Mouse (Mus musculus) midbrain, embryonic 13.5 days (tissue): Measurements from ENCODE around the gene Hist1h2bc. TPM values are rescaled to one million over a fixed set of nuclear protein-coding genes. Genes with fewer than 3 reads are reported as not detected.
"Not testable (repeated sequence)": the region's sequence is repeated elsewhere in the genome, so short reads cannot be mapped to it uniquely, and the experiment has no call there.

Source experiments
- ATAC-seq: fragments of 200-750 bp; cut with Nextera tagmentation; 2 replicates; pipeline ENCODE4 v1.8.0; 2017; ENCODE audit warnings: mild to moderate bottlenecking, moderate TSS enrichment, moderate library complexity
- H3K27ac ChIP-seq: fragments of 300-500 bp; sonication (generic); 2 replicates; pipeline ENCODE4 v1.5.1; 2015; ENCODE audit warnings: inconsistent platforms, mild to moderate bottlenecking, moderate library complexity
- H3K27me3 ChIP-seq: fragments of 300-500 bp; sonication (generic); 2 replicates; pipeline ENCODE4 v1.6.1; 2015; ENCODE audit warnings: mild to moderate bottlenecking, inconsistent platforms
- H3K36me3 ChIP-seq: fragments of 300-500 bp; sonication (generic); 2 replicates; pipeline ENCODE4 v1.6.1; 2015; ENCODE audit warnings: mild to moderate bottlenecking, inconsistent platforms
- H3K4me1 ChIP-seq: fragments of 300-500 bp; sonication (generic); replicated peaks from 2 replicates; pipeline ENCODE4 v1.6.1; 2015; ENCODE audit warnings: inconsistent platforms
- H3K4me2 ChIP-seq: fragments of 300-500 bp; sonication (generic); replicated peaks from 2 replicates; pipeline ENCODE4 v1.6.1; 2015; ENCODE audit warnings: moderate library complexity, mild to moderate bottlenecking, inconsistent platforms
- H3K4me3 ChIP-seq: fragments of 300-500 bp; sonication (generic); replicated peaks from 2 replicates; pipeline ENCODE4 v1.5.1; 2015; ENCODE audit warnings: mild to moderate bottlenecking, inconsistent platforms
- H3K9ac ChIP-seq: fragments of 300-500 bp; sonication (generic); replicated peaks from 2 replicates; pipeline ENCODE4 v1.6.1; 2015; ENCODE audit warnings: mild to moderate bottlenecking, inconsistent platforms
- H3K9me3 ChIP-seq: fragments of 300-500 bp; sonication (generic); 2 replicates; pipeline ENCODE4 v1.6.1; 2016; ENCODE audit warnings: mild to moderate bottlenecking, inconsistent platforms
- WGBS: fragments of 180-500 bp; shearing (Covaris S2); methylation state at CpG from one replicate; pipeline ENCODE4 v1.1.7; 2015; 5-methylcytosine and 5-hydroxymethylcytosine counted together
- polyA plus RNA-seq: library from polyadenylated mRNA; unstranded; fragments of >200 nt; fragmentation: Nextera tagmentation; extraction: Ambion mirVana; gene quantifications from 2 replicates; pipeline ENCODE4 v1.2.1, GENCODE M21; 2015

Hist1h2bc gene
- 22.2 and 24.4 TPM in 2 replicates for polyA plus RNA-seq

DNA sequence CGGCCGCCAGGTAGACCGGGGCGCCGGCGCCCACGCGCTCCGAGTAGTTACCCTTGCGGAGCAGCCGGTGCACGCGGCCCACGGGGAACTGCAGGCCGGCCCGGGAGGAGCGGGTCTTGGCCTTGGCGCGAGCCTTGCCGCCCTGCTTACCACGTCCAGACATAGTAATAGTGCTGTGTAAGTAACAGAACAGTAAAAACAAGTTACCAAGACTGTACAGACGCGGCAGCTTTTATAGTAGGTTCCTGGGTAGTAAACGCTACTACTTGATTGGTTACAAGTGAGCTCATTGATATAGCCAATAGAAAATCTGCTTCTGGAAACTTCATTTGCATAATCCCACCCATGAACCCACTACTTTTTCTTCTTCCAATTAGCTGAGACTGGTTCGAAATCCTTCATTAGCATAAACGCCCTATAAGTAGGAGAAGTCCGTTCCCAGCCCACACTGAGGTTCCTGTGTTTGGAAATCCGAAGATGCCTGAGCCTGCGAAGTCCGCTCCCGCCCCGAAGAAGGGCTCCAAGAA is at the start of gene Hist1h2bc, which contains the start of gene Hist1h2ac:
Hist1h2bc (plus strand) TSS at position 445 of the 527 bp plus-strand sequence.
Hist1h2ac (minus strand) TSS at position 194 of the 527 bp plus-strand sequence.
- under 1% methylated on average over 32 of the region's 32 CpGs for WGBS
- Histone ChIP-seq H3K27ac (peak within 1 kb of the TSS; percentile 96), H3K9ac (peak within 1 kb of the TSS; percentile 69), H3K4me3 (peak within 1 kb of the TSS; percentile 51), H3K9me3 (no peaks in the 10 kb centered on the region), H3K4me2 (peak within 1 kb of the TSS; percentile 77), H3K4me1 (peaks cover 24% of the 10 kb centered on the region), H3K27me3 (no peaks in the 10 kb centered on the region), H3K36me3 (no peaks in the 10 kb centered on the region)
- ATAC-seq: peak; percentile 99

DNA sequence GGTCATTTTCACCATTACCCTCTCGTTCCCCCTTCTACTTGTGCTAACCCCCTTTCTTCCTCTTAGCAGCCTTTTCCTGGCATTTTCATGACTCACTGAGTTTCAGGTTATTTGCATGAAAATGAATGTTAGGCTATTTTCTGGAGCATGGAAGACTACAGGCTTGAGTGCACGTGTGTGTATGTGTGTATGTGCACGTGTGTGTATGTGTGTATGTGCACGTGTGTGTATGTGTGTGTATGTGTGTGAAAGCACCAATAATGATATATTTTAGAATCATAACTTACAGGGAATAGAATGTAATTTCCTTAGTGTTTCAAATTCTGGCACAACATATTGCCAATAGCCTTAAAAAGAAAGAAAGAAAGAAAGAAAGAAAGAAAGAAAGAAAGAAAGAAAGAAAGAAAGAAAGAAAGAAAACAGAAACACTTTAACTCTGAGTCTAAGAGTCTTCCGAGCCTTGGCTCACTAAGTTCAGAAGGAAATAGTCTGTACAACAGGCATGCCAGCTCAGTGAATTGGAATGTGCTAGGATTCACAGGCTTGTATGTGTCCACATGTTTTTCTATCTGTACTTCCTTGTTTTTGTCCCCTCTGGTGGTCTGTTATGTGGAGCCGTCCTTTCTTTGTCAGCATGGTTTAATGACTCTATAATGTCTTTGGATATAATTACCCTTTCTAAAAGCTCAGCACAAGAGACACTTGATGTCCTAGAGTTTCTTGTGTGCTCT is 24.2 kb upstream of the Hist1h2bc start:
- 73% methylated on average over 6 of the region's 6 CpGs for WGBS
- Histone ChIP-seq H3K9ac (no peak overlapping the region), H3K4me1 (no peaks in the 10 kb centered on the region), H3K4me3 (no peak overlapping the region), H3K27me3 (no peaks in the 10 kb centered on the region), H3K4me2 (no peak overlapping the region), H3K27ac (no peak overlapping the region), H3K36me3 (no peaks in the 10 kb centered on the region), H3K9me3 (no peaks in the 10 kb centered on the region)
- no peak for ATAC-seq

DNA sequence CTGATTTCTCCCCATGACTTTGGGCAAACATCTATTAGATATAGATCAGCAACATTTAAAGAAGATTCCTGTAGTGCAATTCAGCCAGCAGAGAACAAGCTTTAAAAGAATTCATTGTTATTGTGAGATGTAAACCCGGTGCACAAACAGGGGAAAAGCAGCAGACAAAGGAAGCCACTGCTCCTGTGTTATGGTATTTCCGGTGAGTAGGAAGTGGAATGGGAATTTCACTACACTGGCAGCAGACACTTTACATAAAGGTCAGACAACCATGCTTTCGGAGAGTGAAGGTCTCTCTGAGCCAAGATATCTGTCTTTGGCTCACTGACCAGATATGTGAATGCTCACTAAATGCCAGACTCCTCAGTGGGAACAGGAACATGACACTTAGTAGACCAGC is 21.5 kb upstream of the Hist1h2bc start:
- Histone ChIP-seq H3K9me3 (no peaks in the 10 kb centered on the region), H3K4me3 (no peak overlapping the region), H3K9ac (no peak overlapping the region), H3K27ac (no peak overlapping the region), H3K4me1 (no peaks in the 10 kb centered on the region), H3K36me3 (no peaks in the 10 kb centered on the region), H3K27me3 (no peaks in the 10 kb centered on the region), H3K4me2 (no peak overlapping the region)
- ATAC-seq: no peak
- 79% methylated on average over 3 of the region's 3 CpGs for WGBS

DNA sequence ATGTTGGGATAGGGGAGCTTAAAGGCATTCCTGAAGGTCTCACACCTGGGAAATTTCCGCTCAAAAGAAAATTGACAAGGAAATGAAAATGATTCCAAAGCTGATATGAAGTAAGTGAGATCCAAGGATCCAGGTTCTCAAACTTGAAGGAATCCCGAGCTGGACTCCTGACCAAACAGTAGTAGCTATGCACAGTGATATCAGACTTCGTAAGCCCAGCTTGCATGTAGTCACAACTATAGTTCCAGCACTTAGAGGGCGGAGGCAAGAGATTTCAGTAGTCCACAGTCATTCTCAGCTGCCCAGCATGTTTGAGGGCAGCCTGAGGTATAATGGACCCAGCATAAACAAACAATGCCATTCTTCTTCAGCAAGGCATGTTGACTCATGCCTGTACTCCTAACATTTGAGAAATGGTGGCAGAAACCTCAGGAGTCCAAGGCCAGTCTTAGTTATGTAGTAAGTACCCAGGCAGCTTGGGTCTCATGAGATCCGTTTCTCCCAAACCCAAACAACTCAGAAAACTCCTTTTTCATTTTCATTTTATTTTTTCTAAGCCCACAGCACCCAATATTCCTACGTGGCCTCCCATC is 1.9 kb upstream of the Hist1h2bc start:
- Histone ChIP-seq H3K27me3 (no peaks in the 10 kb centered on the region), H3K4me2 (0 out of 2 replicates have a peak overlapping the region, but pooled peaks have one; percentile 77), H3K9ac (no peak overlapping the region), H3K36me3 (no peaks in the 10 kb centered on the region), H3K4me1 (peaks cover 24% of the 10 kb centered on the region), H3K9me3 (no peaks in the 10 kb centered on the region), H3K4me3 (no peak overlapping the region), H3K27ac (no peak overlapping the region)
- 90% methylated on average over 6 of the region's 6 CpGs for WGBS
- no peak for ATAC-seq

DNA sequence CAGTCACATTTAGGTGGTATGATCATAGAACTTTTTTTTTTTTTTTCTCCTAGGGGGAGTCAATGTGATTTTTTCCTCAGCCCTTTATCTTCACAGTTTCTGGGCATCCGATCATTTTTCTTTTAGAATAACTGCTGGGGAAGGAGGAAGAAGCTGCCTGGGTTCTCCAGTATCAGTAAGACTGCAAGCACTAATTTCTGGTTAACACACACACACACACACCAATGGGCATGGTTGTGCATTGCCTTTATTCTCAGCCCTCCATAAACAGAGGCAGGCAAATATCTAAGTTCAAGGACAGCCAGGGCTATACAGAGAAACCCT is 1.4 kb upstream of the Hist1h2bc start:
- Histone ChIP-seq H3K4me2 (peak overlapping the region; percentile 77), H3K4me1 (peaks cover 24% of the 10 kb centered on the region), H3K27ac (peak overlapping the region; percentile 93; the same call in 1 of the 2 replicates), H3K27me3 (no peaks in the 10 kb centered on the region), H3K4me3 (peak overlapping the region; percentile 51), H3K36me3 (no peaks in the 10 kb centered on the region), H3K9ac (peak overlapping the region; percentile 62), H3K9me3 (no peaks in the 10 kb centered on the region)
- WGBS: 65% methylated on average over 1 of the region's 1 CpGs
- ATAC-seq: no peak

DNA sequence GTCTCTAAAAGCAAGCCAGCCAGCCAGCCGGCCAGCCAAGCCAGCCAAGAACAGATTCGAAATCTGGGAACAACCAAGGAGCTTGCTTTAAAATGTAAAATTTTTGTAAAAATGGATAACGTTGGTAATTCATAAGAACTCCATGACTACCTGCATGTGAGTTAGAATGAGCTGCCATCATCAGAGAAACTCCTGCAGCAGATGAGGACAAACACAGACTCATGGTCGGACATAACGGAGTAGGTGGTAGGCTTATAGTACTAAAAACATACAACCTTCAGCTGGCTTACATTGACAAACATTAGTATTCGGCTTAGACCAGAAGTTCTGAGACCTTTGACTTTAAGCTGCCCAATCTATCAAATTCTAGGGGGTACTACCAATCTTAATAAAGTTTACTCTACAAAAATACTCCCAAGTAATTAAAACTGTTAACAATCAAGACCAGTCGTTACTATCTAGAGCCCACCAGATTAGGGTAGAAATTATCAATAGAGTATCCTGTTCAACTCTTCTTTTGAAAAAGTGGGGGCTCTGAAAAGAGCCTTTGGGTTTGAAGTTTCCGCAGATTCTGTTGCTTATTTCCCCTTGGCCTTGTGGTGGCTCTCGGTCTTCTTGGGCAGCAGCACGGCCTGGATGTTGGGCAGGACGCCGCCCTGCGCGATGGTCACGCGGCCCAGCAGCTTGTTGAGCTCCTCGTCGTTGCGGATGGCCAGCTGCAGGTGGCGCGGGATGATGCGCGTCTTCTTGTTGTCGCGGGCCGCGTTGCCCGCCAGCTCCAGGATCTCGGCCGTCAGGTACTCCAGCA is 848 bp upstream of the Hist1h2bc start:
- peak overlapping the region; percentile 51 for H3K4me3 ChIP-seq
- H3K4me1 ChIP-seq: peaks cover 24% of the 10 kb centered on the region
- not testable (repeated sequence) for H3K36me3 ChIP-seq, H3K9me3 ChIP-seq, H3K27me3 ChIP-seq
- peak overlapping the region; percentile 77 for H3K4me2 ChIP-seq
- ATAC-seq: peak; percentile 66
- H3K27ac ChIP-seq: peak overlapping the region; percentile 93
- peak overlapping the region; percentile 64 for H3K9ac ChIP-seq
- WGBS: 13% methylated on average over 12 of the region's 30 CpGs

DNA sequence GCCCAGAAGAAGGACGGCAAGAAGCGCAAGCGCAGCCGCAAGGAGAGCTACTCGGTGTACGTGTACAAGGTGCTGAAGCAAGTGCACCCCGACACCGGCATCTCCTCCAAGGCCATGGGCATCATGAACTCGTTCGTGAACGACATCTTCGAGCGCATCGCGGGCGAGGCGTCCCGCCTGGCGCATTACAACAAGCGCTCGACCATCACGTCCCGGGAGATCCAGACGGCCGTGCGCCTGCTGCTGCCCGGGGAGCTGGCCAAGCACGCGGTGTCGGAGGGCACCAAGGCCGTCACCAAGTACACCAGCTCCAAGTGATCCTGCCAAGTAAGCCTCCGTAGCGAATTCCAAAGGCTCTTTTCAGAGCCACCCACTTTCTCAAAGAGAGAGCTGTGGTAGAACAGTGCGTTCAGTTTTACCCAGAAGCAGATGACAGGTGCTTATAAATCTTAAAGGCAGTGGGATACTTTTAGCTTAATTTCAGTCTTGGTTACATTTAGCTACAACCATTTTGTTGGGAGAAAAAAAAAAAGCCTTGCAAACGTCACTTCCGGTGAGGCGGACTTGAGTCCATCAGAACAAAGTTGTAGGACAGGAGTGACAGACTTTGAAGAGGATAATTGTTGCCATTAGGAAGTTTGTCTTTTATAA is 421 bp downstream of the Hist1h2bc start:
- 0% methylated on average over 19 of the region's 37 CpGs for WGBS
- H3K27ac ChIP-seq: peak overlapping the region; percentile 96
- H3K36me3 ChIP-seq, H3K27me3 ChIP-seq, H3K9me3 ChIP-seq: not testable (repeated sequence)
- peak; percentile 47; the same call in 1 of the 2 replicates for ATAC-seq
- peak overlapping the region; percentile 51 for H3K4me3 ChIP-seq
- H3K4me1 ChIP-seq: peaks cover 24% of the 10 kb centered on the region
- peak overlapping the region; percentile 69 for H3K9ac ChIP-seq
- H3K4me2 ChIP-seq: peak overlapping the region; percentile 77

DNA sequence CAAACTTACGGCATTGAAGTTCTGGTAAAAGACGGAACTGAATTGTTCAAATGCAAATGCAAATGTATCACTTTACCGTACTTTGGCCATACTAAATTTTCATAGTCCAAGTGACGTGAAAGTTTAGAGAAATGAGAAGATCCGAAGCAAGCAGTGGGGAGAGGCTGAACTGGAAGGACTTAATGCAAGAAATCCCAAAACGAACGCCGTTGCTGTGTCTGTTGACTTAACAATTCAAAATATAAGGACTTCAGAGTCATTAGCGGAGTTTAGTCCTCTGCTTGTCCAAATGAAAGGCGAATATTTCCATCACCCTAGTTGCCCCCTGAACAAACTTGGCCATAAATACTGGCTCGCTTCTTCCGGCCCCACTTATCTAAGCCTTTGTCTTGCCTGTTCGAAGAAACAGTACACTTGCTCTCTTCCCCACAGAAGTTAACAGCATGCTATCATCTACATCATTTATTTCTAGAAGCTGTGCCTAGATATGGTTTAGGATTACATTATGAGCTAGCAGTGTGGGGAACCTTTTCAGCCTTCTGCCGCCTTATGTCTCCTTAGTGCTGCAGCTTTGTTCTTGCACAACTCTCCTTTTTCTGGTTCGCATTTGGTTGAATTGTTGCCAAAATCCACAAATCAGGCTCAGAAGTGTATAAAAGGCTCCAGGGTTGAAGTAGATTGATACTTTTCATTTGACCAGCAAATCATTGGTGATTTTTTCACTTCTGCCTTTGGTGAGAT is 1.3 kb downstream of the Hist1h2bc start:
- peak overlapping the region; percentile 69 for H3K9ac ChIP-seq
- H3K4me2 ChIP-seq: peak overlapping the region; percentile 77
- peak overlapping the region; percentile 96 for H3K27ac ChIP-seq
- H3K4me1 ChIP-seq: peaks cover 24% of the 10 kb centered on the region
- 8% methylated on average over 15 of the region's 15 CpGs for WGBS
- H3K27me3 ChIP-seq: no peaks in the 10 kb centered on the region
- H3K36me3 ChIP-seq: no peaks in the 10 kb centered on the region
- H3K9me3 ChIP-seq: no peaks in the 10 kb centered on the region
- H3K4me3 ChIP-seq: peak overlapping the region; percentile 51
- no peak for ATAC-seq

DNA sequence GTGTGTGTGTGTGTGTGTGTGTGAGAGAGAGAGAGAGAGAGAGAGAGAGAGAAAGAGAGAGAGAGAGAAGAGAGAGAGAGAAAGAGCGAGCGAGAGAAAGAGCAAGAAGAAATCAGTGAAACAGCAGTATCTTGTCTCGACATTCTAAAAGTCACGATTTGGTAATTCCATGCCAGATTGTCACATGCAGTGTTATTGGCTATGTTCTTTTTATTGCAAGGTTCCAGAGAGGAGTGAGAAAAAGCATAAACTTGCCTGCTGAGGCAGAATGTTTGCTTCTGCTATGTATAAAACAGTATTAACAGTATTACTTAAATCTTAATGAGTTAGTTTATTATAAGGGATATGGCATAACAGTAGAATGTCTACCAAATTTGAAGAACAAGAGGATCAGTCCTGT is 2.0 kb downstream of the Hist1h2bc start:
- peak overlapping the region; percentile 96 for H3K27ac ChIP-seq
- no peaks in the 10 kb centered on the region for H3K36me3 ChIP-seq
- H3K27me3 ChIP-seq: no peaks in the 10 kb centered on the region
- 43% methylated on average over 4 of the region's 4 CpGs for WGBS
- peak overlapping the region; percentile 69 for H3K9ac ChIP-seq
- peak overlapping the region; percentile 77 for H3K4me2 ChIP-seq
- no peaks in the 10 kb centered on the region for H3K9me3 ChIP-seq
- peaks cover 24% of the 10 kb centered on the region for H3K4me1 ChIP-seq
- no peak for ATAC-seq
- H3K4me3 ChIP-seq: peak overlapping the region; percentile 51

DNA sequence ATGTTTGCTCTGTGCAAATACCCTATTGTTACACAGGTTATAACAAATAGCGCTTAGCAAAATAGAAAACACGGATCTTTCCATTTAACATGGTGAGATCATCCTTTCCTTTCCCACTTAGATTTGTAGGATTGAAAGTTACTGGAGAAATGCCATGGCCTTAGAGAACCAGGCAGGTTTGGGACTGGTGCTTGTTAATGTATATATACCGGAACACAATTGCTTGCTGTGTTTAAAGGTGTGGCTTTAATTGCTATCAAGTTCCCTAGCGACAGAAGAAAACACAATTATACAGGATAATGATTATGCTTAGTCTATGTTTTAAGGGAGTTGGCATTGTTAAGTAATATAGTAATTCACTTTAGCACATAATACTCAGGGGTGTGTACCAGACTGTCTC is 3.2 kb downstream of the Hist1h2bc start:
- 88% methylated on average over 4 of the region's 4 CpGs for WGBS
- H3K4me2 ChIP-seq: no peak overlapping the region
- H3K9ac ChIP-seq: no peak overlapping the region
- H3K4me1 ChIP-seq: peaks cover 24% of the 10 kb centered on the region
- ATAC-seq: no peak
- H3K9me3 ChIP-seq: no peaks in the 10 kb centered on the region
- no peaks in the 10 kb centered on the region for H3K36me3 ChIP-seq
- no peak overlapping the region for H3K4me3 ChIP-seq
- no peak overlapping the region for H3K27ac ChIP-seq
- H3K27me3 ChIP-seq: no peaks in the 10 kb centered on the region

DNA sequence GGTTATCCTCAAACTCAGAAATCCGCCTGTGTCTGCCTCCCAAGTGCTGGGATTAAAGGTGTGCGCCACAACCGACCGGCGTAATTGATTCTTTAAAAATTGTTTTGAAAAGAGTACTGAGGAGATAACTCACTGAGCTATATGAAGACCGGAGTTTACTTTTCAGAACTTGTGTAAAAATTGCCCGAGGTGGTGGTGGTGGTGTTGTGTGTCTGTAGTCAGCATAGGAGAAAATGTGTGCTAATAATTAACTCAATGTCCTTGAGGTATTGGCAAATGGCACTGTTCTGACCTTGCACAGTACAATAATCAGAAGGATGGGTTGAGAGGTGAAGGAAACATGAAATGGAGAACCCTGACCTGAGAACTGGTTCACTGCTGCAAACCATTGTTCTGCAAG is 3.9 kb downstream of the Hist1h2bc start:
- WGBS: 96% methylated on average over 7 of the region's 7 CpGs
- Histone ChIP-seq H3K4me1 (peaks cover 19% of the 10 kb centered on the region), H3K27ac (no peak overlapping the region), H3K4me3 (no peak overlapping the region), H3K27me3 (no peaks in the 10 kb centered on the region), H3K36me3 (no peaks in the 10 kb centered on the region), H3K9ac (no peak overlapping the region), H3K4me2 (no peak overlapping the region), H3K9me3 (no peaks in the 10 kb centered on the region)
- ATAC-seq: no peak
